8 mouse cellular contexts compared by ENCODE assay signal in genomic region chr7:3674507-3675227, GRCm38 (mm10). TPM values are rescaled to one million over a fixed set of nuclear protein-coding genes. Genes with fewer than 3 reads are reported as not detected.
DNase-seq lines count a peak whose midpoint lies in the region; ATAC-seq lines count a peak whose summit lies in the region.

No protein-coding gene starts in this region.

- WGBS in intestine, embryonic 15.5 days = 69% methylated on average over 10 of the region's 10 CpGs

- intact Hi-C loops in left cerebral cortex, postnatal 14 days (cut with DNase I) = no loop called here

- peak; percentile 77 for DNase-seq in adipocyte (ENCODE audit: low spot score)
- DNase-seq in embryo, embryonic 10 days (ENCODE audit: low spot score) = peak; percentile 88
- DNase-seq in gastrocnemius, postnatal 25 days = peak; percentile 60
- DNase-seq in left cerebral cortex, postnatal 14 days (ENCODE audit: low spot score in 2 of 2) = peak; percentile 85 to 89
- peak; percentile 76 for DNase-seq in right cerebral cortex, postnatal 25 days
- DNase-seq in urinary bladder, postnatal 25 days (ENCODE audit: low spot score) = peak; percentile 86

- no peaks in the 10 kb centered on the region for H3K27me3 ChIP-seq in intestine, embryonic 15.5 days (replicated peaks)

- no peaks in the 10 kb centered on the region for H3K9me3 ChIP-seq in intestine, embryonic 15.5 days

- H3K4me1 ChIP-seq in intestine, embryonic 15.5 days (replicated peaks) = no peaks in the 10 kb centered on the region

- peak; percentile 65 for ATAC-seq in intestine, embryonic 15.5 days
- ATAC-seq in megakaryocyte-erythroid progenitor cell, adult 5-6 weeks (replicated peaks; ENCODE audit: low FRiP score, low TSS enrichment, poor library complexity, severe bottlenecking) = peak; percentile 96

- H3K4me3 ChIP-seq in intestine, embryonic 15.5 days (replicated peaks) = no peak overlapping the region

- H3K36me3 ChIP-seq in intestine, embryonic 15.5 days = peaks cover 8% of the 10 kb centered on the region

- H3K4me2 ChIP-seq in intestine, embryonic 15.5 days (replicated peaks) = no peak overlapping the region

- no peak overlapping the region for H3K27ac ChIP-seq in intestine, embryonic 15.5 days

- no peak overlapping the region for H3K9ac ChIP-seq in intestine, embryonic 15.5 days

RNA-seq across cellular contexts. Expression of gene Tmc4, which starts 2.7 kb away (rescaled TPM):
- under 1 TPM; 0.70 to 0.87 TPM for total RNA-seq in gastrocnemius, postnatal 25 days (2021)
- polyA plus RNA-seq in intestine, embryonic 15.5 days (2015; fragmentation: Nextera tagmentation; extraction: Ambion mirVana) = 73.4 and 82.6 TPM in 2 replicates
- 1 to 10 TPM; 4.3 to 4.6 TPM for total RNA-seq in left cerebral cortex, postnatal 14 days (2021)
- 10.8 and 19.5 TPM in 2 replicates for total RNA-seq in megakaryocyte-erythroid progenitor cell, adult 5-6 weeks (2014; fragmentation: Nextera tagmentation)
- 1.7 and 8.6 TPM in 2 replicates for total RNA-seq in megakaryocyte-erythroid progenitor cell, adult 5-6 weeks (2017)

RNA-seq across cellular contexts. Expression of gene Leng1, which starts 9.0 kb away (rescaled TPM):
- 1 to 10 TPM; 4.2 to 4.3 TPM for total RNA-seq in gastrocnemius, postnatal 25 days (2021)
- 19.5 and 20.2 TPM in 2 replicates for polyA plus RNA-seq in intestine, embryonic 15.5 days (2015; fragmentation: Nextera tagmentation; extraction: Ambion mirVana)
- total RNA-seq in left cerebral cortex, postnatal 14 days (2021) = 1 to 10 TPM; 4.0 to 4.9 TPM
- total RNA-seq in megakaryocyte-erythroid progenitor cell, adult 5-6 weeks (2014; fragmentation: Nextera tagmentation) = 5.5 and 8.1 TPM in 2 replicates
- total RNA-seq in megakaryocyte-erythroid progenitor cell, adult 5-6 weeks (2017) = 7.1 and 15.2 TPM in 2 replicates

RNA-seq across cellular contexts. Expression of gene Tsen34, which starts 18.0 kb away (rescaled TPM):
- total RNA-seq in gastrocnemius, postnatal 25 days (2021) = 10 to 100 TPM; 28.2 to 28.4 TPM
- polyA plus RNA-seq in intestine, embryonic 15.5 days (2015; fragmentation: Nextera tagmentation; extraction: Ambion mirVana) = 230 and 235 TPM in 2 replicates
- 10 to 100 TPM; 61.2 to 74.1 TPM for total RNA-seq in left cerebral cortex, postnatal 14 days (2021)
- total RNA-seq in megakaryocyte-erythroid progenitor cell, adult 5-6 weeks (2014; fragmentation: Nextera tagmentation) = 6.6 and 9.5 TPM in 2 replicates
- 10.3 and 18.2 TPM in 2 replicates for total RNA-seq in megakaryocyte-erythroid progenitor cell, adult 5-6 weeks (2017)

RNA-seq across cellular contexts. Expression of gene Mboat7, which starts 18.7 kb away (rescaled TPM):
- total RNA-seq in gastrocnemius, postnatal 25 days (2021) = 10 to 100 TPM in 1 of 2 experiments, 1 to 10 TPM in 1; 8.1 to 11.2 TPM
- 55.3 and 57.2 TPM in 2 replicates for polyA plus RNA-seq in intestine, embryonic 15.5 days (2015; fragmentation: Nextera tagmentation; extraction: Ambion mirVana)
- total RNA-seq in left cerebral cortex, postnatal 14 days (2021) = 100 to 1,000 TPM; 165 to 167 TPM
- total RNA-seq in megakaryocyte-erythroid progenitor cell, adult 5-6 weeks (2014; fragmentation: Nextera tagmentation) = 20.2 and 26.7 TPM in 2 replicates
- total RNA-seq in megakaryocyte-erythroid progenitor cell, adult 5-6 weeks (2017) = 8.5 and 18.9 TPM in 2 replicates

RNA-seq across cellular contexts. Expression of gene Rps9, which starts 29.1 kb away (rescaled TPM):
- total RNA-seq in gastrocnemius, postnatal 25 days (2021) = 100 to 1,000 TPM; 374 to 415 TPM
- 1,501 and 1,565 TPM in 2 replicates for polyA plus RNA-seq in intestine, embryonic 15.5 days (2015; fragmentation: Nextera tagmentation; extraction: Ambion mirVana)
- 100 to 1,000 TPM; 367 to 392 TPM for total RNA-seq in left cerebral cortex, postnatal 14 days (2021)
- total RNA-seq in megakaryocyte-erythroid progenitor cell, adult 5-6 weeks (2014; fragmentation: Nextera tagmentation) = 3,542 and 4,029 TPM in 2 replicates
- total RNA-seq in megakaryocyte-erythroid progenitor cell, adult 5-6 weeks (2017) = 1,380 and 1,558 TPM in 2 replicates
